Mouse (Mus musculus) MEL (cell line): ENCODE measurements at regions not wholly inside any gene's neighbourhood (a gene's known extent, or its start where the extent isn't known, plus 50 kb on each side); places are given as distances from the start of the nearest gene placed in this dataset.

Experiments
- DNase-seq: peaks from one replicate; pipeline ENCODE4 v3.0.0; 2011; ENCODE audit warnings: low read depth, low spot score
- H3K27ac ChIP-seq: 2 replicates; pipeline ENCODE4 v1.5.1; 2012; ENCODE audit warnings: low read depth, mild to moderate bottlenecking, control low read depth, low read length, moderate library complexity; ENCODE audit not compliant: control insufficient read depth
- H3K27me3 ChIP-seq, 2 experiments: fragments of 150-350 bp in 1 of 2; sonication (generic) in 1 of 2; 2 replicates each; pipeline ENCODE4 v1.6.1; 2012; ENCODE audit warnings: low read length in 2 of 2, mild to moderate bottlenecking in 2 of 2, improper control_type of control experiment in 1 of 2, moderate library complexity in 1 of 2; ENCODE audit not compliant: insufficient read depth in 2 of 2, control insufficient read depth in 1 of 2
- H3K36me3 ChIP-seq, 2 experiments: 2 replicates each; pipeline ENCODE4 v1.6.1; 2012 to 2014; ENCODE audit warnings: low read length in 2 of 2, improper control_type of control experiment in 1 of 2, inconsistent platforms in 1 of 2, mild to moderate bottlenecking in 1 of 2; ENCODE audit not compliant: insufficient read depth in 2 of 2, control insufficient read depth in 1 of 2
- H3K4me1 ChIP-seq, 2 experiments: fragments of 150-350 bp in 1 of 2; sonication (generic) in 1 of 2; 2 replicates each; pipeline ENCODE4 v1.6.1; 2012; ENCODE audit warnings: low read length in 2 of 2, improper control_type of control experiment in 1 of 2, mild to moderate bottlenecking in 1 of 2; ENCODE audit not compliant: insufficient read depth in 2 of 2, control insufficient read depth in 1 of 2
- H3K4me3 ChIP-seq, 2 experiments: fragments of 150-350 bp in 1 of 2; sonication (generic) in 1 of 2; 2 replicates each; pipeline ENCODE4 v1.5.1; 2012; ENCODE audit warnings: low read depth in 2 of 2, low read length in 2 of 2, mild to moderate bottlenecking in 2 of 2, moderate library complexity in 2 of 2, control low read depth in 1 of 2, improper control_type of control experiment in 1 of 2; ENCODE audit not compliant: control insufficient read depth in 1 of 2, insufficient read depth in 1 of 2
- H3K79me2 ChIP-seq: 2 replicates; pipeline ENCODE4 v1.6.1; 2012; ENCODE audit warnings: mild to moderate bottlenecking, low read length, moderate library complexity; ENCODE audit not compliant: control insufficient read depth, poor library complexity, insufficient read depth
- H3K9ac ChIP-seq: 2 replicates; pipeline ENCODE4 v1.6.1; 2012; ENCODE audit warnings: low read depth, mild to moderate bottlenecking, control low read depth, low read length, moderate library complexity; ENCODE audit not compliant: control insufficient read depth, poor library complexity, severe bottlenecking
- H3K9me3 ChIP-seq: fragments of 150-350 bp; sonication (generic); replicated peaks from 2 replicates; pipeline ENCODE4 v1.6.1; 2012; ENCODE audit warnings: mild to moderate bottlenecking, low read length, improper control_type of control experiment, moderate library complexity; ENCODE audit not compliant: insufficient read depth
- BHLHE40 ChIP-seq: IDR thresholded peaks from 2 replicates; pipeline ENCODE4 v1.6.1; 2012; ENCODE audit warnings: low read depth, mild to moderate bottlenecking, inconsistent platforms, low read length, improper control_type of control experiment, borderline replicate concordance
- CTCF ChIP-seq, 3 experiments: IDR thresholded peaks in 2 of 3; conservative IDR thresholded peaks in 1 of 3; 2 replicates each; pipeline ENCODE4 v1.5.1; 2011 to 2012; ENCODE audit warnings: low read length in 3 of 3, low read depth in 2 of 3, mild to moderate bottlenecking in 2 of 3, improper control_type of control experiment in 1 of 3, inconsistent platforms in 1 of 3, mixed read lengths in 1 of 3, moderate library complexity in 1 of 3; ENCODE audit not compliant: control insufficient read depth in 1 of 3, insufficient read depth in 1 of 3, poor library complexity in 1 of 3, severe bottlenecking in 1 of 3
- EP300 ChIP-seq, 2 experiments: IDR thresholded peaks; 2 replicates each; pipeline ENCODE4 v1.6.1; 2011; ENCODE audit warnings: improper control_type of control experiment in 2 of 2, low read length in 2 of 2, low read depth in 1 of 2, mild to moderate bottlenecking in 1 of 2
- HCFC1 ChIP-seq: IDR thresholded peaks from 2 replicates; pipeline ENCODE4 v1.6.1; 2012; ENCODE audit warnings: low read depth, mild to moderate bottlenecking, inconsistent platforms, low read length, improper control_type of control experiment, moderate library complexity
- JUND ChIP-seq: IDR thresholded peaks from 2 replicates; pipeline ENCODE4 v1.6.1; 2011; ENCODE audit warnings: low read depth, mild to moderate bottlenecking, improper control_type of control experiment, low read length
- MAFK ChIP-seq: IDR thresholded peaks from 2 replicates; pipeline ENCODE4 v1.6.1; 2011; ENCODE audit warnings: low read depth, mild to moderate bottlenecking, low read length, improper control_type of control experiment, borderline replicate concordance
- MAZ ChIP-seq: IDR thresholded peaks from 2 replicates; pipeline ENCODE4 v1.6.1; 2012; ENCODE audit warnings: low read depth, mild to moderate bottlenecking, inconsistent platforms, low read length, improper control_type of control experiment
- MXI1 ChIP-seq: IDR thresholded peaks from 2 replicates; pipeline ENCODE4 v1.6.1; 2011; ENCODE audit warnings: mild to moderate bottlenecking, low read depth, low read length, improper control_type of control experiment
- MYB ChIP-seq: IDR thresholded peaks from 2 replicates; pipeline ENCODE4 v1.6.1; 2011; ENCODE audit warnings: mild to moderate bottlenecking, low read depth, low read length, improper control_type of control experiment
- MYC ChIP-seq: IDR thresholded peaks from 2 replicates; pipeline ENCODE4 v1.6.1; 2011; ENCODE audit warnings: low read depth, mild to moderate bottlenecking, low read length, improper control_type of control experiment, moderate library complexity
- NELFE ChIP-seq: IDR thresholded peaks from 2 replicates; pipeline ENCODE4 v1.6.1; 2011; ENCODE audit warnings: low read depth, low read length, improper control_type of control experiment
- POLR2A ChIP-seq, 2 experiments: IDR thresholded peaks; 2 replicates each; pipeline ENCODE4 v1.6.1; 2011 to 2012; ENCODE audit warnings: low read length in 2 of 2, mild to moderate bottlenecking in 2 of 2, control low read depth in 1 of 2, improper control_type of control experiment in 1 of 2, low read depth in 1 of 2, moderate library complexity in 1 of 2; ENCODE audit not compliant: control insufficient read depth in 1 of 2, insufficient read depth in 1 of 2, poor library complexity in 1 of 2
- POLR2AphosphoS2 ChIP-seq: IDR thresholded peaks from 2 replicates; pipeline ENCODE4 v1.6.1; 2011; ENCODE audit warnings: low read length, improper control_type of control experiment
- POLR2AphosphoS5 ChIP-seq: IDR thresholded peaks from 2 replicates; pipeline ENCODE4 v1.6.1; 2012; ENCODE audit warnings: low read depth, borderline replicate concordance, mild to moderate bottlenecking, inconsistent platforms, low read length, moderate library complexity, mixed read lengths
- RAD21 ChIP-seq: IDR thresholded peaks from 2 replicates; pipeline ENCODE4 v1.6.1; 2011; ENCODE audit warnings: mild to moderate bottlenecking, low read depth, low read length, improper control_type of control experiment
- RCOR1 ChIP-seq: IDR thresholded peaks from 2 replicates; pipeline ENCODE4 v1.6.1; 2012; ENCODE audit warnings: low read depth, mild to moderate bottlenecking, inconsistent platforms, low read length, improper control_type of control experiment
- SMC3 ChIP-seq: IDR thresholded peaks from 2 replicates; pipeline ENCODE4 v1.6.1; 2011; ENCODE audit warnings: low read depth, low read length, improper control_type of control experiment
- TAL1 ChIP-seq: IDR thresholded peaks from 2 replicates; pipeline ENCODE4 v1.6.1; 2012; ENCODE audit warnings: mild to moderate bottlenecking, inconsistent platforms, low read length, moderate library complexity, mixed read lengths
- TBP ChIP-seq: IDR thresholded peaks from 2 replicates; pipeline ENCODE4 v1.8.0; 2011; ENCODE audit warnings: low read depth, low read length, improper control_type of control experiment
- TCF12 ChIP-seq: IDR thresholded peaks from 2 replicates; pipeline ENCODE4 v1.6.1; 2014; ENCODE audit warnings: low read depth, mild to moderate bottlenecking, inconsistent platforms, low read length, improper control_type of control experiment, moderate library complexity
- USF1 ChIP-seq: IDR thresholded peaks from 2 replicates; pipeline ENCODE4 v1.6.1; 2014; ENCODE audit warnings: low read depth, mild to moderate bottlenecking, inconsistent platforms, low read length, improper control_type of control experiment, moderate library complexity
- USF2 ChIP-seq, 2 experiments: IDR thresholded peaks; 2 replicates each; pipeline ENCODE4 v1.6.1; 2011 to 2012; ENCODE audit warnings: improper control_type of control experiment in 2 of 2, low read length in 2 of 2, borderline replicate concordance in 1 of 2, inconsistent platforms in 1 of 2, low read depth in 1 of 2, mild to moderate bottlenecking in 1 of 2; ENCODE audit not compliant: insufficient read depth in 1 of 2
- ZC3H11A ChIP-seq: IDR thresholded peaks from 2 replicates; pipeline ENCODE4 v1.6.1; 2012; ENCODE audit warnings: low read depth, mild to moderate bottlenecking, inconsistent platforms, low read length, improper control_type of control experiment

- Histone ChIP-seq H3K9me3 (no peaks in the 10 kb centered on the region), H3K4me3 (no peak overlapping the region), H3K4me1 (no peaks in the 10 kb centered on the region), H3K9ac (no peak overlapping the region), H3K27me3 (no peaks in the 10 kb centered on the region), H3K36me3 (no peaks in the 10 kb centered on the region), H3K27ac (no peak overlapping the region), H3K79me2 (no peaks in the 10 kb centered on the region)
- no peak for TF ChIP-seq MXI1
- TF ChIP-seq CTCF (IDR thresholded peaks at IDR 0.05 in 2 of 3, conservative IDR thresholded peaks at IDR 0.05 in 1 of 3; ENCODE audit: control insufficient read depth in 1 of 3, insufficient read depth in 1 of 3, low read depth in 2 of 3, low read length in 3 of 3, poor library complexity in 1 of 3, severe bottlenecking in 1 of 3): no peak
- no peak for TF ChIP-seq TBP
- no peak for TF ChIP-seq MYB
- TF ChIP-seq HCFC1: no peak
- no peak for TF ChIP-seq TAL1
- TF ChIP-seq POLR2AphosphoS5: no peak
- no peak for DNase-seq
Measured at GRCm38 (mm10) chr9:113499246-113499645, 208.8 kb downstream of the Pdcd6ip start.

- no peaks in the 10 kb centered on the region for H3K27me3 ChIP-seq
- no peak for DNase-seq
Measured at GRCm38 (mm10) chr9:113496176-113496732, 211.8 kb downstream of the Pdcd6ip start.

GRCm38 (mm10) chr9:113488651-113489050 is 219.4 kb downstream of the Pdcd6ip start:
- TF ChIP-seq ZC3H11A (no peak), USF2 (IDR thresholded peaks at IDR 0.05; ENCODE audit: borderline replicate concordance in 1 of 2, insufficient read depth in 1 of 2, low read depth in 1 of 2, low read length in 2 of 2) (no peak), TCF12 (no peak)
- no peaks in the 10 kb centered on the region for H3K79me2 ChIP-seq
- no peak overlapping the region for H3K9ac ChIP-seq
- no peaks in the 10 kb centered on the region; a peak in 1 of 4 replicates for H3K27me3 ChIP-seq
- H3K27ac ChIP-seq: no peak overlapping the region
- no peak overlapping the region for H3K4me3 ChIP-seq
- no peaks in the 10 kb centered on the region for H3K4me1 ChIP-seq
- no peaks in the 10 kb centered on the region for H3K9me3 ChIP-seq
- DNase-seq: no peak
- H3K36me3 ChIP-seq: no peaks in the 10 kb centered on the region

More at GRCm38 (mm10) chr9:113496176-113496732, 211.8 kb downstream of the Pdcd6ip start:
- Histone ChIP-seq H3K9ac (no peak overlapping the region), H3K9me3 (no peaks in the 10 kb centered on the region)
- TF ChIP-seq RCOR1 (no peak), RAD21 (no peak), JUND (no peak), POLR2AphosphoS2 (no peak), MYB (no peak), POLR2A (IDR thresholded peaks at IDR 0.05; ENCODE audit: control insufficient read depth in 1 of 2, insufficient read depth in 1 of 2, low read depth in 1 of 2, low read length in 2 of 2, poor library complexity in 1 of 2) (no peak), MYC (no peak), SMC3 (no peak), EP300 (IDR thresholded peaks at IDR 0.05; ENCODE audit: low read depth in 1 of 2, low read length in 2 of 2) (no peak), TCF12 (no peak), USF1 (no peak), MAZ (no peak), MAFK (no peak), BHLHE40 (no peak), POLR2AphosphoS5 (no peak), CTCF (IDR thresholded peaks at IDR 0.05 in 2 of 3, conservative IDR thresholded peaks at IDR 0.05 in 1 of 3; ENCODE audit: control insufficient read depth in 1 of 3, insufficient read depth in 1 of 3, low read depth in 2 of 3, low read length in 3 of 3, poor library complexity in 1 of 3, severe bottlenecking in 1 of 3) (no peak), NELFE (no peak)
- TF ChIP-seq, all 39 proteins: peak for 0
- Histone ChIP-seq H3K27ac (no peak overlapping the region), H3K4me3 (no peak overlapping the region), H3K79me2 (no peaks in the 10 kb centered on the region), H3K4me1 (no peaks in the 10 kb centered on the region), H3K36me3 (no peaks in the 10 kb centered on the region)
